Mouse (Mus musculus) left cerebral cortex, adult 6 months (tissue): ENCODE results near the gene Gm6121. TPM values are rescaled to one million over a fixed set of nuclear protein-coding genes. Genes with fewer than 3 reads are reported as not detected.

Experiments
- long read RNA-seq, 2 experiments: library from polyadenylated mRNA; unstranded; transcript quantifications; one replicate each; pipeline ENCODE4 v2.0.0; 2019 to 2020
- polyA plus RNA-seq: library from polyadenylated mRNA; unstranded; fragments of <200 nt; fragmentation: Nextera tagmentation; gene quantifications from 2 replicates; pipeline ENCODE4 v1.2.3, GENCODE M21; 2021

Gene Gm6121
- polyA plus RNA-seq: not detected in 2 replicates
- long read RNA-seq, experiment 1: 0 reads
- long read RNA-seq, experiment 2: 0 reads

GRCm38 (mm10) chrX:26935597-26935996 lies at the start of gene Gm6121:
Gene Gm6121 (minus strand): TSS chrX:26935697.

Other genes starting within 250 kb of the Gm6121 start
- not detected in 2 replicates for gene Gm14525, start 233.1 kb downstream of the Gm6121 start, polyA plus RNA-seq